10 mouse cellular contexts compared by ENCODE assay signal in the genomic region with DNA sequence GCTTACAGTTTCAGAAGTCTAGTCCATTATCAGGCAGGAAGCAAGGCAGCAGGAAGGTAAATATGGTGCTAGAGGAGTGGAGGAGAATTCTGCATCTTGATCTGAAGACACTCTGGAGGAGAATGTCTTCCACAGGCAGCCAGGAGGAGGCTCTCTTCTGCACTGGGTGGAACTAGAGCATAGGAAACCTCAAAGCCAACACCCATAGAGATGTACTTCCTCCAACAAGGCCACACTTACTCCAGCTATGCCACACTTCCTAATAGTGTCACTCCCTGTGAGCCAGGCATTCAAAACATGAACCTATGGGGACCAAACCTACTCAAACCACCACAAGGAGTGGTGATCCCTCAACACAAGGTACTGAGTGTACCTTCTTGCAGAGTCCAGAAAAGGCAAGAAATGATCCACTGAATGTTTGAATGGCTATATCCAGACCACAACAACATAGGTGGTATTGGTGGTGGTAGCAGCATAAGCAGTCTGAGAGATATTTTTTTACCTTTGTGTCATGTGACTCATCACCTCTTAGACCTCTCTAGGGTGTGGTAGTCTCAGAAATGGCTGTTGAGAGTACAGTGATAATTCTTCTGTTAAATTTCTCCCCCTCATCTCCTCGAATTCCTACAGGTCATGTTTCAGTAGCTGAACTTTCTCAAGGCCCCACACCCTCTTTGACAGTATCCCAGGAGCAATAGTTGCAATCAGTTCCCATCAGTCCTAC.
DNase-seq lines count a peak whose midpoint lies in the region; ATAC-seq and TF ChIP-seq lines count a peak whose summit lies in the region.
"Had no signal": no experiment of that assay in that cellular context is flagged by ENCODE, and none has a peak within 500 bp of the region (broad histone marks: within the 10 kb centered on the region; RNA-seq: fewer than 3 reads in every experiment).

No protein-coding gene starts in this region.

- H3K36me3 ChIP-seq in liver, embryonic 16.5 days (ENCODE audit: control insufficient read depth, insufficient read depth), result no peaks in the 10 kb centered on the region

- ATAC-seq in activated CD4-positive, CD25-positive, alpha-beta regulatory T cell, adult 4 months, result peak; percentile 100
- 0 out of 2 replicates have a peak, but pooled peaks have one; percentile 30 for ATAC-seq in liver, embryonic 16.5 days (ENCODE audit: low read depth)

- H3K27ac ChIP-seq in liver, embryonic 16.5 days (ENCODE audit: low read length), result no peak overlapping the region
- no peak overlapping the region for H3K27ac ChIP-seq in left cerebral cortex, adult 2 months

- no peak; the same call in 1 of the 2 replicates for TF ChIP-seq CTCF in left cerebral cortex, adult 2 months (IDR thresholded peaks at IDR 0.05)

- 38% methylated on average over 1 of the region's 1 CpGs for WGBS in liver, embryonic 16.5 days (ENCODE audit: insufficient replicate concordance)

- no peak overlapping the region for H3K4me2 ChIP-seq in liver, embryonic 16.5 days (ENCODE audit: low read depth, low read length)

- H3K27me3 ChIP-seq in liver, embryonic 16.5 days (ENCODE audit: control insufficient read depth, insufficient read depth, low read depth, low read length), result no peaks in the 10 kb centered on the region

- peaks cover 2% of the 10 kb centered on the region; the same call in 1 of the 2 replicates for H3K4me1 ChIP-seq in liver, embryonic 16.5 days (ENCODE audit: control insufficient read depth, low read depth, low read length)

- DNase-seq in CD4-positive helper T cell, adult 2 months (ENCODE audit: low read depth, low spot score), result peak; percentile 73
- peak; percentile 15 to 48 for DNase-seq in spleen, adult 18-20 months
- DNase-seq in left cerebral cortex, adult 2 months (ENCODE audit: extremely low spot score in 1 of 2, low spot score in 2 of 2), result no peak
- DNase-seq in right cerebral cortex, postnatal 14 days, result no peak
- no peak for DNase-seq in cerebellum, postnatal 25 days
- DNase-seq in kidney, postnatal 25 days, result no peak
- DNase-seq: adrenal gland, postnatal 10 days had no signal

- intact Hi-C loops in left cerebral cortex, adult 2 months (cut with DNase I), result no loop called here

- H3K9me3 ChIP-seq in liver, embryonic 16.5 days (replicated peaks; ENCODE audit: control insufficient read depth, low read length), result no peaks in the 10 kb centered on the region

- H3K4me3 ChIP-seq in liver, embryonic 16.5 days (ENCODE audit: low read depth, low read length), result no peak overlapping the region
- H3K4me3 ChIP-seq in left cerebral cortex, adult 2 months, result no peak overlapping the region
- H3K4me3 ChIP-seq: erythroblast, embryonic 14.5 days had no signal

- H3K9ac ChIP-seq in liver, embryonic 16.5 days (ENCODE audit: low read depth, low read length), result no peak overlapping the region

Comparison
In these comparisons a context has a peak if more than half of its experiments do, and no peak if none do; other contexts are left out.
1. DNase-seq: peak in CD4-positive helper T cell, adult 2 months (single experiment) and spleen, adult 18-20 months (2 of 2); none in left cerebral cortex, adult 2 months (0 of 2), right cerebral cortex, postnatal 14 days (single experiment), cerebellum, postnatal 25 days (0 of 2) and kidney, postnatal 25 days (0 of 2).